In genomic region chr17:70748476-70748830, GRCm38 (mm10) we compare ENCODE assay signal across 8 mouse cellular contexts.
DNase-seq lines count a peak whose midpoint lies in the region; TF ChIP-seq lines count a peak whose summit lies in the region.

No protein-coding gene starts in this region.

- peak; percentile 28 for DNase-seq in embryo, embryonic 11 days
- DNase-seq in embryo, embryonic 10.5 days (ENCODE audit: low spot score): no peak
- DNase-seq in hindbrain, embryonic 10.5 days (ENCODE audit: low spot score): no peak
- DNase-seq in layer of hippocampus, postnatal 14 days (ENCODE audit: low spot score in 2 of 2): no peak
- DNase-seq in cerebellum, adult 11 months: no peak
- DNase-seq in urinary bladder, postnatal 36 days (ENCODE audit: low spot score in 2 of 2): no peak

- peak overlapping the region; percentile 89 for H3K27ac ChIP-seq in hindbrain, embryonic 10.5 days
- peak overlapping the region; percentile 93 for H3K27ac ChIP-seq in macrophage

- H3K9me3 ChIP-seq in E14TG2a.4 (ENCODE audit: low read length): no peaks in the 10 kb centered on the region
- no peaks in the 10 kb centered on the region for H3K9me3 ChIP-seq in hindbrain, embryonic 10.5 days

- peaks cover 3% of the 10 kb centered on the region; the same call in 1 of the 2 replicates for H3K36me3 ChIP-seq in E14TG2a.4 (ENCODE audit: insufficient read depth, low read length)
- H3K36me3 ChIP-seq in hindbrain, embryonic 10.5 days: no peaks in the 10 kb centered on the region
- H3K36me3 ChIP-seq in macrophage (ENCODE audit: inconsistent target): no peaks in the 10 kb centered on the region

- no peak for TF ChIP-seq CTCF in E14TG2a.4 (conservative IDR thresholded peaks at IDR 0.05; ENCODE audit: low read length)

- no peaks in the 10 kb centered on the region for H3K79me2 ChIP-seq in macrophage (ENCODE audit: inconsistent target)

- H3K4me3 ChIP-seq in E14TG2a.4 (replicated peaks; ENCODE audit: low read length) (peak overlapping the region; percentile 65), macrophage (ENCODE audit: inconsistent target) (peak overlapping the region; percentile 9; the same call in 1 of the 2 replicates)
- peak overlapping the region; percentile 45 for H3K4me3 ChIP-seq in hindbrain, embryonic 10.5 days

- peaks cover 84% of the 10 kb centered on the region for H3K4me1 ChIP-seq in E14TG2a.4 (replicated peaks; ENCODE audit: low read depth, low read length)
- H3K4me1 ChIP-seq in hindbrain, embryonic 10.5 days (replicated peaks): peaks cover 57% of the 10 kb centered on the region

- no peaks in the 10 kb centered on the region for H3K27me3 ChIP-seq in E14TG2a.4 (ENCODE audit: insufficient read depth, low read length)
- peaks cover 32% of the 10 kb centered on the region for H3K27me3 ChIP-seq in hindbrain, embryonic 10.5 days (ENCODE audit: insufficient read depth, poor library complexity, severe bottlenecking)

- WGBS in hindbrain, embryonic 10.5 days: 4% methylated on average over 10 of the region's 10 CpGs
- 23% methylated on average over 10 of the region's 10 CpGs for WGBS in macrophage (ENCODE audit: missing documents)

Comparison
In these comparisons a context has a peak if more than half of its experiments do, and no peak if none do; other contexts are left out.
1. H3K4me3 ChIP-seq: peak in every context shown above with its lines; median percentile 65 in E14TG2a.4; 45 in hindbrain, embryonic 10.5 days; 9 in macrophage.